Mouse (Mus musculus) c-Kit-positive CD71-negative TER-119-negative erythroid progenitor cells, embryonic 14.5 days (primary cell): ENCODE measurements around the gene Ckap5.
A peak's percentile ranks its signal among the peaks of the same experiment; 100 is the strongest.

ENCODE experiments used
- DNase-seq: peaks from one replicate; pipeline ENCODE4 v3.0.0-alpha.2; 2013; ENCODE audit warnings: low read depth

The Ckap5 gene

DNA sequence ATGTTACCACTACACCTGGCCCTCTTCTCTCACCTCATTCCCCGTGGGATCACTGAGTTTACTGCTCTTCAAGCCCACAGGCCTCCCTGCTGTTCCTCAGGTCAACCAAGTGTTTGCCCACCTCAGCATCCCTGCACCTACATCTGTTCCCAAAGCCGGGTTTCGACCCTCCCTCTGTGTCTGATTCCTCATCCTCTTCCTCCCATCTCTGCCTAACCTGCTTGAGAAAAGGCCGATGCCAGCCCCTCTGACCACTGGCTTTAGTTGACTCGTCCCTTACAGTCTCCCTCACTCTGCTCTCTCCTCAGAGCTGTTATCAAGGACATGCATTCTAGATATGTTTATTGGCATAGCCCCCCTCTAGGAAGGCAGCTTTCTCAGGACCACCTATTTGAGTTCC, 100.9 kb downstream of the Ckap5 start:
- DNase-seq = no peak

DNA sequence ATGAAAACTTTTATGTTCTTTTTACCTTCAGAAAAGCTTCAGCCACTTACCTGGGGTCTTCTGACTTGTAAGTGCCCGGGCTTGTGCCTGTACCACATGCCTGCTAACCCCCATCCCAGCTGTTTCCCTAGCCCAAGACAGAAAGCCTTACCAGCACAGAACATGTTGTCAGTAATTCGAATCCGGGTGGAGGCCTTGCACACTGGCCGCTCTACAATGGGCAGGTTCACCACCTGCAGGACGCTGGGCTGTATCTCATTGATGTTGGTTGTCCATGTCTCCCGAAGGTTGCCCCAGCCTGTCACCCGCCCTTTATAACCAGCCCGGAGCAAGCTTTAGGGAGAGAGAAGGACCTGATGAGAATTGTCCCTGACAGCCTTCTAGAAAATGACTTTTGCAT, 101.6 kb downstream of the Ckap5 start:
- DNase-seq = no peak

DNA sequence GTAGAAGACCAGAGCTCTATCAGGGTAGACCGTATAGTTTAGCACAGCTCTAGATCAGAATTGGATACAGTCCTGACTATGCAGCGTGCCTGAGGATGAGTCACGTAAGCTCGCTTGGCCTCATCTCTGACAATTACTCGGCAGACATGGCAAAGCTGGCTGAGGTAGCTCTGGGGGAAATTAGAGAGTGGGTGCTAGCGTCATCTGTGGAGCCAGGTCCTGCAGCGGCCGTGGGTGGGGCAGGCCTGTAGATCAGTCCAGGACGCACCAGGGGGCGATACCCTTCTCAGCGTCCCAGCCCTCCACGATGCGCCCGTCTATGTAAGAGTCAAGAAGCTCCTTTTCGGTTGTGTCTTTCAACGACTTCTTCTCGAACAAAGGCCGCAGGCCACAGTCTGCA, 103.1 kb downstream of the Ckap5 start:
- no peak for DNase-seq

DNA sequence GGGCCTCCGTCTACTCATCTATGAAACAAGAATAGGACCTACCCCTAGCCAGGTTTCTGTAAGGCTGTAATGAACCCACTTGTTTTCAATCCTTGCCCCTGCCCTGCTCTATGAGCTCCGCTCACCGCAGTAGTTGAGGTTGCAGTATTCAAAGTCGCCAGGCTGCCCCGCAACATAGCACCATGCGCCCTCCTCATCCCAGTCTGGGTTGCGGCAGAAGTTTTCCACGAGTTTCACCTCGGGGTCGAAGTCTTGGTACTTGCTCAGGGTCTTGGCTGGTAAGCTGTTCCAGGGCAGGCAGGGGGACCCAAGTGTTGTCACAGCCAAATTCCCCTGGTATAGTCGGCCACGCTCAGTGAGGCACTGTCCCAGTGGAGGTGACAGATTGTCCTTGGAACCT, 103.8 kb downstream of the Ckap5 start:
- no peak for DNase-seq

DNA sequence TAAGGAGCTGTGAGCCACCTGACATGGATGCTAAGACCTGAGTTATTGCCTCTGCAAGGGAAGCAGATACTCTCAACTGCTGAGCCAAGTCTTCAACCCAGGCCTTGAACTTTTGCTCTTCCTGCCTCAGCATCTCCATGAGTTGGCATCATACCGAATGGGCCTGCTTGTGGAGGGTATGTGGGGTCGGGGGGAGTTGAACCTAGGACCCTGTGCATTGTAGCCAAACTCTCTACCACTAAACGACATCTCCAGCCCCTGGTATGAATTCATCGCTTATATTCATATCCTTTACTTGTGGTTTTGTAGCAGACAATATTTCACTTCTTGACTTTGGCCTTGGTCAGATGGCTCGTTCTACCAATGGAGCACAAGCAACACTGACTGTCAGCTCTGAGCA, 105.3 kb downstream of the Ckap5 start:
- DNase-seq = no peak

DNA sequence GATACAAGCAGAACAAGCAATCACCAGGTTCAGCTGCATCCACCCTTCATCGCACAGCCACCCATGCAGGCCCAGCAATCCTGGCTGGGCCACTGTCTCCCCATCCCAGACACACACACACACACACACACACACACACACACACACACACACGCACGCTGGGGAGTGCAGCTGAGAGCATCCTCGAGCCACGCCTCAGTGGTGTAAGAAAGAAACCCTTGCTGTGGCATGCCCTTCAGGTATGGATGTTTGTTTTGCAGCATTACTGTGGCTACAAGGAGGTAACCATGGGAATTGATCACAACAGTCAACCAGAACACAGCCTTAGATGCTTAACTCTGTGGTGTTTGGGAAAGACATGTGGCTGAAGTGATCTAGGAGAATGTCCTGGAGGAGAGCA, 105.8 kb downstream of the Ckap5 start:
- DNase-seq = no peak

DNA sequence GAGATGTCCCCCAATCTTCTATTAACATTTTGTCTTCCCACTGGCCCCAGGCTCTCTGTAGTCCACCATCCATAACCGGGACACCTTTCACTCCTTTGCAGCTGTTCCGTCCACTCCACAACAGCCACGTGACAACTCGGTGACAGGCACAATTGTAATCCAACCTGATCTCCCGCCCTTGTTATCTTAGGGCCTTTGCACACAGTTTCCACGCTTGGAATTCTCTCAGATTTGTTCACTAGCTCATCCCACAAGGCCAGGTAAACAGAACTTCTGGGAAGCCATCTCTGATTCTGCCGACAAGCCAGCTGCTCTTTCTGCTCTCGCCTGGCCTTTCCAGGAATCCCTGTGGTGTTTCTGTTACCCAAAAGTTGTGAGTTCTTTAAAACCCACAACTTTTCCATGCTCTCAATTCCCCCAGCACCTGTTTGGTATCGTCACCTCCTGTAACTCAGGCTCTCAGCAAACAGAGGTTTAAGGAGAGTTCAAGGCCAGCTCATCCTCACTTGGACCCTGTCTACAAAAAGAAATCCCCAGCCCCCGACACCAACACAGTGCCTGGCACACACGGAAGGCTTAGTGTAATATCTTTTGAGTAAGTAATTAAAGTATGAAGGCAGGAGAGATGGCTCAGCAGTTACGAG, 106.9 kb downstream of the Ckap5 start:
- no peak for DNase-seq

DNA sequence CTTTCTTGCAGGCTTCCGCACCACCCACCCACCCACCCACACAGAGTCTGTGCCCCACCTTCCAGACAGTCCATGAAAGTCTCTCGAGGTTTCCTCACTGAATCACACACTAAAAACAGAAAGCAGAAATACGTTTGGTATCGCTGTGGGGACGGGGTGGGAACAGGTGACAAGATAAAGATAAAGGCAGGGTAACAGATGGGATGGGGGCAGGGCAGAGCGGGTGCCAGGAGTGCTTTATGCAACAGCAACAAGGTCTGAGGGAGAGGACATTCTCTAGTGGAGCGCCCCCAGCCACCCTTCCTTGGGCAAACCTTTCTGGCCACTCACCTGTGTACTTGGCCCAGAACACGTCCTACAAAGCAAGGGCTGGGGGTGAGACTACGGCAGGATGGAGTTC, 108.3 kb downstream of the Ckap5 start:
- DNase-seq = peak; percentile 35

DNA sequence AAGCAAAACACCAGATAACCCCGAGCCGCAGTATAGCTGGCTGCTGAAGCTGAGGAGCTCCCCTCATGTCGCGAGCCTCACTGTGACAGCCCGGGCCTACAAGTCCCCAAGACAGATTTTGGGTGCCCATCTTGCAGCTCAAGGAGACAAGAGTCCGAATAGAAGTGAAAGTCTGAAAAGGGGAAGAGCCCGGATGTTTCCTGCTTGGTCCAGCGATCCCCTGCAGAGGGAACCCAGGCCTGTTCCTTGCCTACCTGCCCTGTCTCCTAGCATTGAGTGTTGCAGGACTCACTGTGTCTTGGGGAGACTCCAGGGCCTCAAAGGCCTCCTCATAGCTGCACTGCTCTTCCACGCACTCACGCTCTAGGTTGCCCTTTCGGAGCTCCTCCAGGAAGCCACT, 108.9 kb downstream of the Ckap5 start:
- no peak for DNase-seq

DNA sequence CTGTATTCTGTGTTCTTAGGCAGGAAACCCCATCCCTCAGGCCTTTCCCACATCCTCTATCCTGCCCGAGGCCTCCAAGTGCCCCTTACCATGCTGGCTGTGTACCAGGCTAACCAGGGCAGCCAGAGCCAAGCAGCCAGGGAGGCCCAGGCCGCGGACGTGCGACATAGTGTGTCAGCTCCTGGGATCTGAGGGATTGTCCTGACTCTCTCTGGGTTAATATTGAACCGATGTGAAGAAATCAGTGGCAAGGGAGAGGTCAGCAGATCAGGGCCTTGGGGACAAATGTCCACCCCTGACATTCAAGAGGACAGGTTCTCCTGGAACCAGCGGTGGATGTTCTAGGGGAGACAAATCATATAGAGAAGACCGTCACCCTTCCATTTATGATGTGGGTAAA, 109.7 kb downstream of the Ckap5 start, which contains the start of gene F2:
TSS of gene F2 (minus strand) at position 186 of the 400 bp plus-strand sequence.
- no peak for DNase-seq

DNA sequence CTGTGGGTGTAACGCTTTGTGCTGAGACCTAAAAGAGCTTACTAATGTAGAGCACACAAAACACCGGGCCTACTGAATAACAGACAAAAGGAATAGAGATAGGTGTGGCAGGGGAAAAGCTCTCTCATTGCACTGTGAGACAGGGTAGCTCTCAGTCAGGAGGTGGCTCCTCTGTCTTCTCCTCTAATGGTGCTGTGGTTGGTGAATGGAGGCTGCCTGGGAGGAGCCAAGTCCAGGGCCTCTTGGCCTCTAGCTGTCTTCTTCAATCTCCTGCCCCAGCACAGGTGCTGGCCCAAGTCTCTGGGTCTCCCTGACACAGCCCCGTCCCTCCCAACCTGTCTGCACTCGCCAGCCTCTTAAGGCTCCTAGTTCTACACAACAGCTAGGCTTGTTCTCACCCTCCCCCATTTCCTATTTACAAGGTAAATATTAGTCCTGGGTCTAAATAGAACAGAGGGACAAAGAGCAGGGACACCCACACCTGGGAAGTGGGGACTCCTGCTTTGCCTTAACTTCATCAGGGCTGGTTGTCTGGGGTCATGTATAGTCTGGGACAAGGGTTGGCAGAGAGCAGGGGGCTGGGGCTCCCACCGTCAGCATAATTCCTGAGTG, 110.3 kb downstream of the Ckap5 start:
- DNase-seq = no peak

DNA sequence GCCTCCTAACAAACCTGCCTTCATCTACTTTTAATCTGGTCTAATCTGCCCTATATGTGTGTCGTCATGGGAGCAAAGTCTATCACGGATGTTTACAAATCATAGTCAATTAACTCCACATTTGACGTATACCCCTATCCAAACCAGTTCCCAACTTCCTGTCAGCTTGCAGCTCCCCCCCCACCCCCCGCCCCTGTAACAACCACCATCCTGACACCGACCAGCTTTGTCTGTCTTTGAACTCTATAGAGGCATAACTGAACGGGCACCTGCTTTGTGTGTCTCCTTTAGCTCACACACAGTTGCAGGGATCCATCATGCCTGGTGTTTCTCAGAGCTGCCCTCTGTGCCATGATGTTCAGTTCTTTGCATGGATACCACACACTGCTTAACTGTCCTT, 112.4 kb downstream of the Ckap5 start:
- DNase-seq = no peak

DNA sequence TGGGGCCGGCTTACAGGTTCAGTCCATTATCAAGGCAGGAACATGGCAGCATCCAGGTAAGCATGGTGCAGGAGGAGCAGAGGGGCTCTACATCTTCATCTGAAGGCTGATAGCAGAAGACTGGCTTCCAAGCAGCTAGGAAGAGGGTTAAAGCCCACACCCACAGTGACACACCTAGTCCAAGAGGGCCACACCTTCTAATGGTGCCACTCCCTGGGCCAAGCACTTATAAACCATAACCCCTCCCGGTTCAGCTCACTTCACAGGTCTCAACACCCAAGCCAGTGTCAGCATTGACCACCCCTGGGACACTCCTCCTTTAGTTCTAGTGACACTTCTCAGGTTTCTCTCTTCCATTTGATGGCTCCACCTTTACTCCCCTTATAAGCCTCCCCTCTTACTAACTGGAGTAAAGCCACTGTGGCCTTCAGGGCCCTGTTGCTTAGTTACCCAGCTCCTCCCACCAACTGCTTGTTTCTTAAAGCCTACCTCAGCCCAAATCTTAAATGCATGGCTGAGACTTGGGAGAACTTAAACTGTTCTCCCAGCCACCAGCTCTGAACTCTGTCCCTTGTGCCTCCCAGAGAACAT, 116.4 kb downstream of the Ckap5 start:
- no peak for DNase-seq

DNA sequence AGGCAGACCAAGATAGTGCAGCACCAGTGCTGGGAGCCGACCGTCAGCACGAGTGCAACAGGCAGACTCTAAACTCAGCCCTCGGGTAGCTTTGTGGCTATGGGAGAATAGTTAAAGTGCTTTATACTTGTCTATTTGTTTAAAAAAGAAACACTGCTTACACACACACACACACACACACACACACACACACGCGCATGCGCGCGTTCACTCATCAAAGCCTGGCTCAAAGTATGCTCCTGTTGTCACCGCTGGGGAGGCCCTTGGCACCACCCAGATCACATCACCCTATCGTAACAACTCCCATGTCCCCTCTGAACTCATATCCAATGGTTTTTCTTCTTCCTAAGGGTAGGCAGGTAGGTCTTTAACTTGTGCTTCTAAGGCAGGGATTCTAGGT, 117.5 kb downstream of the Ckap5 start:
- DNase-seq = no peak

DNA sequence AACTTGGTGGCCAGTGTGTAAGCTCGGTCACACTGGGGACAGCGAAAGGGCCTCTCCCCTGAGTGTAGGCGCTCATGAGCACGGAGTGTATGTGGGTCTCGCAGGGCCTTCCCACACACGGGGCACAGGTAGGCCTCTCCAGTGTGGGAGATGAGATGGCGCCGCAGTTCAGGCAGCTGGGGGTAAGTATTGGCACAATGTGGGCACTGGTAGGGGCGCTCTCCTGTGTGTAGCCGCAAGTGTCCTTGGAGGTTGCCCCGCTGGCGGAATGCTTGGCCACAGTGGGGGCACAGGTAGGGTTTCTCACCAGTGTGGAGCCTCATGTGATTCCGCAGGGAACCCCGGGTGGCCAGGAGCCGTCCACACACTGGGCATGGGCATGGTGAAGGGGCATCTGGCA, 118.8 kb downstream of the Ckap5 start:
- DNase-seq = no peak

DNA sequence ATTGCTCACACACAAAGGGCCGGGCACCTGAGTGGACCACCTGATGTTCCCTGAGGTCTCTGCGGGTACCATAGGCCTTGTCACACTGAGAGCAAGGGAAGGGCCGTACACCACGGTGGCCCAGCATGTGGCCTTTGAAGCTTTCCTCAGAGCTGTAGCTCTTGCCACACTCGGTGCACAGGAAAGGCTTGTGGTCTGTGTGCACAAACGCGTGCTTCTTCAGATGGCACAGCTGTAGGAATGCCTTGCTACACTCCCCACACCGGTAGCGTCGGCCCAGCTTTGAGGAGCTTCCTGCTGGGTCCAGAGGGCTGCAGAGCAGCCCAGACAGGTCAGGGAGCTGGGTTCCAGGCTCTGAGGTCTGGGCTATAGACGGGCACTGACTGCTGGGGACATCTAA, 119.2 kb downstream of the Ckap5 start:
- DNase-seq = no peak

DNA sequence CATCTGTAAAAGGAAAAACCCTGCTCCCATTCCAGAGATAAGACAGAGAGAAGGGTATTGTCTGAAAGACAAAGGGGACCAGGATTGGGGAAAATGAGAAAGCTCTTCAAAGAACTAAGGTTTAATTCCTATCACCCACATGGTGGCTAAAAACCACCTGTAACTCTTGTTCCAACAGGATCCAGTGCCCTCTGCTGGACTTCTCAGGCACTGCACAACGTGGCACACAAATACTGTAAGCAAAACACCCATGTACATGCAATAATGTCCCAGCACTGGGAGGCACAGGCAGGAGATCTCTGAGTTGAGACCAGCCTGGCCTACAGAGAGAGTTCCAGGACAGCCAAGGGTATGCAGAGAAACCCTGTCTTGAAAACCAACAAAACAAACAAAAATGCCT, 120.2 kb downstream of the Ckap5 start:
- peak; percentile 66 for DNase-seq

DNA sequence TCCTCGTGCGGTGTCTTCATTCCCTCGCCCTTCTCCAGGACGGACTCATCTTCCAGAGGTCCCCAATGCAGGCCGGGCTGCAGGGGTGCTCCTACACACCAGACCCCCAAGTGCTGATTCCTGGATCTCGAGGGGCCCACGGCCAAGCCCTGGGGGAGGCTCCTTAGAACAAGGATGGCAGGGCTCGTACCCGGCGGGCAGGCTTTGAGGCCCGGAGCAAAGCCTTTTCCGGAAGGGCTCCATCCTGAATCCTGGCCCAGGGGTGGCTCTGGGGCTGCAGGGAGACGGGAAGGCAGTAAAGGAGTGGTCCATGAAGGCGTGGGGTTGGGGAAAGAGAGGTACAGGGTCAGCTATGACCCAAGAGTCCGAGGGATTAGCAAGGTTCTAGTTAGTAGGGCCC, 122.6 kb downstream of the Ckap5 start:
- DNase-seq = no peak

DNA sequence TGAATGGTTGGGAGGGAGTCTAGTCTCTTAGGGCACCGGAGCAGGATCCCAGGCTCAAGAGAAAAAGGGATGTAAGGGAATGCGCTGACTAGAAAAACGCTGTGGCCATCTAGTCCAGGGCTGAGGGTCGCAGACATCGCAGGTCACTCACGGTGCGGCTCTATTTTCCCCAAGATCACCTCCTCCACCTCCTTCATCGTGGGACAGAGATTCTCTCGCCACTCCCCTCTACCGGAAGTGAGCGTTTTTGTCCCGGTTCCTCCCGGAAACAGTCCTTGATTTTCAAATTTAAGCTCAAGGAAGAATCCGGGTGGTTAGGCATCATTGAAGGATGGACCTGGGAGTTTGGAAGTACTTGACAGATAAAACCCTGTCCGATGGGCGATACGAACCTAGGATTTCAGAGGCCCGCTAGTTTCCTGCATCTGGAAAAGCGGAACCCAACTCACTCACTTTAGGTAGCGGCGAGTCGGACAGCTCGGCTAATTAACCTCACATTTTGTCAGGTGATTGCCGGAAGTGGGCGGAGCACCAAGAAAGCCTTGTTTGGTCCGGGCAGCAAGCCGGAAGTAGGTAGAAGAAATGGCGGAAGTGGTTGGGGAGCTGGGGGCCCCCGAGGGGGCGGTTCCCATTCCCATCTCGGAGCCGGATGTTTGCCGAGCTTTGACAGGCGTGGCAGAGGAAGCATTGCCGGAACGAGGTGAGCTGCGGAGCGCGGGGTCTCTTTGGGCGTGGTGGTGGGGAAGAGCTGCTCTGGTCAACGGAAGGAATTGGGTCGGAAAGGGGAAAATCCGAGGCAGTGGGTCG, 123.2 kb downstream of the Ckap5 start, which contains the start of the genes Zfp408 and Arhgap1:
TSS of gene Zfp408 (minus strand) at position 239 of the 807 bp plus-strand sequence.
TSS of gene Arhgap1 (plus strand) at position 308 of the 807 bp plus-strand sequence.
- peak; percentile 99 for DNase-seq

DNA sequence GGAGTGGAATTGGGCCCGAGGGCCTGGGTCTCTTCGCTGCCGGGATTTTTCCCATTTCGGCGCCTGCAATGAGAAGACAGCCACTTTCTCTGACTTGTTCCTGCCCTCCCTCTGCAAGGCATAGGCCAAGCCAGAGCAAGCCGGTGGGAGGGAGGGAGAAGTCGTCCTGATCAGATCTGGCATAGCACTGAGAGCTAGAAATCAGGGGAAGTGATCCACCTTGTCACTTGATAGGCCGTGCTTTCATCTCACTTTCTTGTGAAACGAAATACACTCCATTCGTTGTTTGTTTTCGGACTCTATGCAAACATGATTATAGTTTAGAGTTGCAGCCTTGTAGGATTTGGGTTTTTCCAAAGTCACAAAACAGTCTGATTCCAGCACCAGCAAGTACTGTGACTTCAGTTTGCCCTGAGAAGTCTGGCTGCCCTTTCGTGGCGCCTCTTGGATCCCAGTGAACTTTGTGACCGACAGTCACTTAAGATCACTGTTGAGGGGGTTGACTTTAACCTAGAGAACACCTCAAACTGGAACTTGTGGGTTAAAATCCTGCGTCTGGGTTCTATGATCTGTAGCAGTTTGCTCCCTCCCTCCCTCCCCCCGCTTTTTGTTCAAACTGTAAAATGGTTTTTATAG, 123.9 kb downstream of the Ckap5 start:
- peak; percentile 29 for DNase-seq

DNA sequence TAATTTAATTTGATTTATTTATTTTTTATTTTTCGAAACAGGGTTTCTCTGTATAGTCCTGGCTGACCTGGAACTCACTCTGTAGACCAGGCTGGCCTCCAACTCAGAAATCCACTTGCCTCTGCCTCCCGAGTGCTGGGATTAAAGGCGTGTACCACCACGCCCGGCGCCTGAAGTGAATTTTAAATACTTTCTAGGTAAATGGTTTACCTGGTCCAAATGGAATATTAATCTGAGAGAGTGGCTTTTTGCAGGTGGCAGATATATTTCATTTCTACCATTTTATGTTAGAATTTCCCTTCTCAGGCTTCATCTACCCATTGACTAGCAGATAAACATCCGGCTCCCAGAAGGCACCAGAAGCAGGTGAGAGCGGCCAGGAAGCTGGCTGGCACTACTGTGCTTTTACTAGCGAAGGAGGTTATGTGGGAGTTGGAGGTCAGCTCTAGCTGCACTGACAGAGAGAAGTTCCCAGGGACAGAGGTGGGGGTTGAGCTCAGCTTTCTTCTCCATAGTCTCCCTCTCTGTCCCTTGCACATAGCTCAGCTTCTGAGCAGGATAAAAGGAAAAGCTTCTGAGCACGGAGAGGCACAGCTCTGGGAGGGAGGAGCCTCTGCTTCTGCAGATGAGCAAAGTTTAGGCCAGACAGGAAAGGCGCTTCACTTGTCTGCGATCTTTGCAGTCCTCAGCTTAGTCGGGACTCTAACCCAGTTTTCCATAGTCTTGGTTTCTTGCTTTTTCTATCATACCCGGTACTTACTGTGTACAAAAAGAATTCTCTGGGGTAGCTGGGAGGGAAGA, 125.1 kb downstream of the Ckap5 start:
- no peak for DNase-seq
